Mouse (Mus musculus) midbrain, embryonic 16.5 days (tissue): ENCODE measurements around the gene Olfr774. TPM values are rescaled to one million over a fixed set of nuclear protein-coding genes. Genes with fewer than 3 reads are reported as not detected.
"Not testable (repeated sequence)": the region's sequence is repeated elsewhere in the genome, so short reads cannot be mapped to it uniquely, and the experiment has no call there.

ENCODE experiments used
- ATAC-seq: fragments of 200-750 bp; cut with Nextera tagmentation; 2 replicates; pipeline ENCODE4 v1.8.0; 2017; ENCODE audit warnings: moderate TSS enrichment
- H3K27ac ChIP-seq: fragments of 300-500 bp; sonication (generic); 2 replicates; pipeline ENCODE4 v1.5.1; 2014; ENCODE audit warnings: mild to moderate bottlenecking, low read length, mixed read lengths
- H3K27me3 ChIP-seq: fragments of 300-500 bp; sonication (generic); 2 replicates; pipeline ENCODE4 v1.6.1; 2014; ENCODE audit warnings: low read depth, low read length, mixed read lengths; ENCODE audit not compliant: control insufficient read depth, insufficient read depth
- H3K36me3 ChIP-seq: fragments of 300-500 bp; sonication (generic); 2 replicates; pipeline ENCODE4 v1.6.1; 2014; ENCODE audit warnings: mild to moderate bottlenecking, low read length, moderate library complexity, mixed read lengths; ENCODE audit not compliant: control insufficient read depth, insufficient read depth
- H3K4me1 ChIP-seq: fragments of 300-500 bp; sonication (generic); 2 replicates; pipeline ENCODE4 v1.6.1; 2014; ENCODE audit warnings: mild to moderate bottlenecking, low read length, mixed read lengths; ENCODE audit not compliant: control insufficient read depth, insufficient read depth
- H3K4me2 ChIP-seq: fragments of 300-500 bp; sonication (generic); 2 replicates; pipeline ENCODE4 v1.6.1; 2014; ENCODE audit warnings: mild to moderate bottlenecking, low read length, mixed read lengths
- H3K4me3 ChIP-seq: fragments of 300-500 bp; sonication (generic); 2 replicates; pipeline ENCODE4 v1.5.1; 2014; ENCODE audit warnings: low read depth, mild to moderate bottlenecking, low read length, moderate library complexity, mixed read lengths
- H3K9ac ChIP-seq: fragments of 300-500 bp; sonication (generic); 2 replicates; pipeline ENCODE4 v1.6.1; 2014; ENCODE audit warnings: low read depth, low read length, mixed read lengths
- H3K9me3 ChIP-seq: fragments of 300-500 bp; sonication (generic); replicated peaks from 2 replicates; pipeline ENCODE4 v1.6.1; 2014; ENCODE audit warnings: mild to moderate bottlenecking, low read length, mixed read lengths; ENCODE audit not compliant: control insufficient read depth, poor library complexity, severe bottlenecking
- WGBS: fragments of 180-500 bp; shearing (Covaris S2); extraction: QIAGEN DNeasy Blood & Tissue Kit; methylation state at CpG from one replicate; pipeline ENCODE4 v1.1.7; 2014; 5-methylcytosine and 5-hydroxymethylcytosine counted together
- polyA plus RNA-seq: library from polyadenylated mRNA; unstranded; fragments of >200 nt; fragmentation: Nextera tagmentation; extraction: Ambion mirVana; gene quantifications from 2 replicates; pipeline ENCODE4 v1.2.1, GENCODE M21; 2015

Olfr774 gene
- not detected in 2 replicates for polyA plus RNA-seq

- Histone ChIP-seq H3K9me3 (no peaks in the 10 kb centered on the region), H3K27ac (no peak within 1 kb of the TSS), H3K9ac (no peak within 1 kb of the TSS), H3K4me2 (no peak within 1 kb of the TSS), H3K4me1 (no peaks in the 10 kb centered on the region), H3K4me3 (no peak within 1 kb of the TSS), H3K36me3 (no peaks in the 10 kb centered on the region), H3K27me3 (no peaks in the 10 kb centered on the region)
- ATAC-seq = no peak
- 69% methylated on average over 2 of the region's 2 CpGs for WGBS
These were observed at the start of gene Olfr774 for GRCm38 (mm10) chr10:129235904-129236303. TSS of gene Olfr774 (plus strand) at chr10:129236204.

- not testable (repeated sequence) for H3K4me2 ChIP-seq, H3K4me3 ChIP-seq, H3K36me3 ChIP-seq, H3K4me1 ChIP-seq, H3K9me3 ChIP-seq, H3K9ac ChIP-seq, H3K27me3 ChIP-seq, ATAC-seq, H3K27ac ChIP-seq
These were observed 48.7 kb upstream of the Olfr774 start, which contains the start of gene Olfr773 for GRCm38 (mm10) chr10:129187319-129187718. TSS of gene Olfr773 (minus strand) at chr10:129187419.

- no peak for ATAC-seq
- no peaks in the 10 kb centered on the region for H3K36me3 ChIP-seq
- H3K27me3 ChIP-seq = no peaks in the 10 kb centered on the region
- H3K4me1 ChIP-seq = no peaks in the 10 kb centered on the region
- H3K9me3 ChIP-seq = no peaks in the 10 kb centered on the region
- no peak overlapping the region for H3K4me2 ChIP-seq
- WGBS = 83% methylated on average over 1 of the region's 1 CpGs
- H3K27ac ChIP-seq = no peak overlapping the region
- no peak overlapping the region for H3K4me3 ChIP-seq
- no peak overlapping the region for H3K9ac ChIP-seq
These were observed 5.3 kb upstream of the Olfr774 start for GRCm38 (mm10) chr10:129230737-129231136.

- no peaks in the 10 kb centered on the region for H3K4me1 ChIP-seq
- no peaks in the 10 kb centered on the region for H3K9me3 ChIP-seq
- H3K36me3 ChIP-seq = no peaks in the 10 kb centered on the region
- H3K4me2 ChIP-seq = no peak within 1 kb of the TSS
- ATAC-seq = no peak
- no peaks in the 10 kb centered on the region for H3K27me3 ChIP-seq
- no peak within 1 kb of the TSS for H3K9ac ChIP-seq
- H3K27ac ChIP-seq = no peak within 1 kb of the TSS
- 81% methylated on average over 3 of the region's 3 CpGs for WGBS
- H3K4me3 ChIP-seq = no peak within 1 kb of the TSS
These were observed 12.1 kb downstream of the Olfr774 start, which contains the start of gene Olfr775 for GRCm38 (mm10) chr10:129248112-129248511. TSS of gene Olfr775 (plus strand) at chr10:129248412.

GRCm38 (mm10) chr10:129258827-129259226, 22.8 kb downstream of the Olfr774 start, which contains the start of gene Olfr776:
TSS of gene Olfr776 (plus strand) at chr10:129259127.
- H3K9me3 ChIP-seq = no peaks in the 10 kb centered on the region
- ATAC-seq = no peak
- H3K9ac ChIP-seq = no peak within 1 kb of the TSS
- no peaks in the 10 kb centered on the region for H3K4me1 ChIP-seq
- no peaks in the 10 kb centered on the region for H3K27me3 ChIP-seq
- H3K36me3 ChIP-seq = no peaks in the 10 kb centered on the region
- H3K4me2 ChIP-seq = no peak within 1 kb of the TSS
- no peak within 1 kb of the TSS for H3K4me3 ChIP-seq
- no peak within 1 kb of the TSS for H3K27ac ChIP-seq

- WGBS = 91% methylated on average over 2 of the region's 2 CpGs
- Histone ChIP-seq H3K36me3 (no peaks in the 10 kb centered on the region), H3K4me2 (no peak within 1 kb of the TSS)
These were observed 35.1 kb downstream of the Olfr774 start, which contains the start of gene Olfr777 for GRCm38 (mm10) chr10:129271081-129271535. TSS of gene Olfr777 (minus strand) at chr10:129271485.

More at GRCm38 (mm10) chr10:129271081-129271535, 35.1 kb downstream of the Olfr774 start, which contains the start of gene Olfr777:
- ATAC-seq = no peak
- Histone ChIP-seq H3K9ac (no peak within 1 kb of the TSS), H3K9me3 (no peaks in the 10 kb centered on the region), H3K27me3 (no peaks in the 10 kb centered on the region), H3K4me3 (no peak within 1 kb of the TSS), H3K4me1 (no peaks in the 10 kb centered on the region), H3K27ac (no peak within 1 kb of the TSS)

Other genes starting within 250 kb of the Olfr774 start
- gene Olfr9, start 246.8 kb upstream of the Olfr774 start, polyA plus RNA-seq = not detected in 2 replicates
- not detected in 2 replicates for gene Olfr763, start 225.4 kb upstream of the Olfr774 start, polyA plus RNA-seq
- gene Olfr764-ps1, start 196.3 kb upstream of the Olfr774 start, polyA plus RNA-seq = not detected in 2 replicates
- gene Olfr765, start 186.2 kb upstream of the Olfr774 start, polyA plus RNA-seq = not detected in 2 replicates
- gene Olfr766-ps1, start 167.2 kb upstream of the Olfr774 start, polyA plus RNA-seq = not detected in 2 replicates
- gene Olfr767, start 153.3 kb upstream of the Olfr774 start, polyA plus RNA-seq = not detected in 2 replicates
- gene Olfr768, start 136.8 kb upstream of the Olfr774 start, polyA plus RNA-seq = not detected in 2 replicates
- gene Olfr769, start 118.3 kb upstream of the Olfr774 start, polyA plus RNA-seq = not detected in 2 replicates
- not detected in 2 replicates for gene Olfr770, start 97.2 kb upstream of the Olfr774 start, polyA plus RNA-seq
- not detected in 2 replicates for gene Olfr771, start 71.5 kb upstream of the Olfr774 start, polyA plus RNA-seq
- gene Olfr772, start 58.3 kb upstream of the Olfr774 start, polyA plus RNA-seq = not detected in 2 replicates
- gene Olfr773, start 48.8 kb upstream of the Olfr774 start, polyA plus RNA-seq = not detected in 2 replicates
- gene Olfr775, start 12.2 kb downstream of the Olfr774 start, polyA plus RNA-seq = not detected in 2 replicates
- not detected in 2 replicates for gene Olfr776, start 22.9 kb downstream of the Olfr774 start, polyA plus RNA-seq
- not detected in 2 replicates for gene Olfr777, start 35.3 kb downstream of the Olfr774 start, polyA plus RNA-seq
- gene Olfr780, start 81.9 kb downstream of the Olfr774 start, polyA plus RNA-seq = not detected in 2 replicates
- gene Olfr781, start 92.7 kb downstream of the Olfr774 start, polyA plus RNA-seq = not detected in 2 replicates
- not detected in 2 replicates for gene Olfr782, start 112.6 kb downstream of the Olfr774 start, polyA plus RNA-seq
- 0.16 TPM in 1 of 2 replicates, not detected in the other for gene Olfr784, start 147.9 kb downstream of the Olfr774 start, polyA plus RNA-seq
- gene Olfr785, start 169.2 kb downstream of the Olfr774 start, polyA plus RNA-seq = not detected in 2 replicates
- gene Olfr786, start 191.1 kb downstream of the Olfr774 start, polyA plus RNA-seq = not detected in 2 replicates
- not detected in 2 replicates for gene Olfr787, start 225.7 kb downstream of the Olfr774 start, polyA plus RNA-seq
- gene Olfr788, start 234.8 kb downstream of the Olfr774 start, polyA plus RNA-seq = not detected in 2 replicates
- not detected in 2 replicates for gene Olfr789, start 248.5 kb downstream of the Olfr774 start, polyA plus RNA-seq